Mouse (Mus musculus) brain, embryonic 14.5 days (tissue): ENCODE results near the gene Fam104a.

Source experiments
- CTCF ChIP-seq: fragments of 200-500 bp; IDR thresholded peaks from 2 replicates; pipeline ENCODE4 v1.5.1; 2012; ENCODE audit warnings: inconsistent platforms, mild to moderate bottlenecking, moderate library complexity, borderline replicate concordance; ENCODE audit not compliant: insufficient read depth, insufficient read length; ENCODE audit errors: extremely low read depth
- POLR2A ChIP-seq: fragments of 200-500 bp; IDR thresholded peaks from 2 replicates; pipeline ENCODE4 v1.6.1; 2012; ENCODE audit warnings: mild to moderate bottlenecking, inconsistent platforms, borderline replicate concordance; ENCODE audit not compliant: poor library complexity, insufficient read depth, insufficient read length, severe bottlenecking; ENCODE audit errors: extremely low read depth

DNA sequence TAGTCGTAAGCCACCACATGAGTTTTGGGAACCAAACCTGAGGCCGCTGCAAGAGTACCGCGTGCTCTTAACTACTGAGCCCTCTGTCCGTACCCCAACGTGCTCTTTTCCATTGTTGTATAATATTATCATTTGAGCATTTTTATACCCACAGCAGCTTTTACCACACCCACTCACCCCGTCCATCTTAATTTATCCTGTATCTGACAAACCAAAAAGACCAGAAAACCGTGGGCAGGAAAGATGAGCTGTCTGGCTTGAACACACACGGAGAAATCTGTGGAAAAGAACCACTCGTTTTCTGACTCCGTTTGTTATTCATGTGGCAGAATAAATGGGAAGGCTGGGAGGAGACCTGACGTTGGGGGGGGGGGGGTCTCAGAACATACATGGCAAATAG is 6.6 kb upstream of the Fam104a start:
- TF ChIP-seq CTCF (no peak), POLR2A (no peak)
